Mouse (Mus musculus) granulocyte monocyte progenitor cell, adult 5-6 weeks (primary cell): ENCODE results near the gene Atp6v1g1. TPM values are rescaled to one million over a fixed set of nuclear protein-coding genes. Genes with fewer than 3 reads are reported as not detected.
A peak's percentile ranks its signal among the peaks of the same experiment; 100 is the strongest.

Experiments used
- ATAC-seq: replicated peaks from 2 replicates; pipeline ENCODE4 v1.8.0; 2016; ENCODE audit warnings: mild to moderate bottlenecking, moderate TSS enrichment, inconsistent platforms; ENCODE audit not compliant: poor library complexity, severe bottlenecking
- total RNA-seq, 2 experiments: library from RNA; stranded (forward) in 1 of 2; stranded (reverse) in 1 of 2; fragments of 200-712, 200-1000 nt in 1 of 2; fragments of >200 nt in 1 of 2; fragmentation: Nextera tagmentation in 1 of 2; gene quantifications; 2 replicates each; pipeline ENCODE4 v1.2.3; 2014 to 2017

Gene Atp6v1g1
- total RNA-seq, 2 experiments from 2014 or later = 72.3 to 97.1 TPM

DNA sequence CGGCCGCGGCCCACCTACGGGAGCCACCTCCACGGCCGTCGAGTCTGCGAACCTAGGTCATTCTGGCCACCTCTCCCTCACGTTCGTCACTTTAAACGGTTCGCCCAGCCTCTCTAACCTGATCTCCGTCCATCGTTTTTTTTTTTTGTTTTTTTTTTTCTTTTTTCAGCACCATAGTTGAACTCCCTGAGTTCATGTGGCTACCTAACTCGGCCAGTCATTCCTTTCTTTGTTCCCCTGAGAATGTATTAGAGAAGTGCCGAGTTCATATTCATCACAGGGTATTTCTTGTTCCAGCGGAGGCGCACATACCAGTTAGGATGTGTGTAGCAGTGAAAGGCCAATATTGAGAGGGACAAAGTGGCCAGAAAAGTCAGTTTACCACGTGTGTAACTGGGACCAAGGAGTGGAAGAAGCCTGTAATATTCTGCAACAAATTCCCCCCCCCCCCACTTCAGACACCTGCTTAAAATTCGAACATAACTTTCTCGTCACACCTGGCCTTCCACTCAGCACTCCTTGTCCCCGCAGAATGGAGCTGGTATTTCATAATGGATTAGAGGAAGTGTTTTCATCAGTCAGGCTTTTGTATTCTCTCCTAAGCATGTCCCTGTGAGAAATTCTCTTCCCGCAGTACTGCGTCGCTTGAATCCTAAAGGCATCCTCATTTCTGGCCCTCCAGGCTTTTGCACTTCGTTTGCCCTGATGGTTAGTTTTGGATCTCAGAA is 823 bp downstream of the Atp6v1g1 start:
- ATAC-seq = peak; percentile 18; the same call in 1 of the 2 replicates

DNA sequence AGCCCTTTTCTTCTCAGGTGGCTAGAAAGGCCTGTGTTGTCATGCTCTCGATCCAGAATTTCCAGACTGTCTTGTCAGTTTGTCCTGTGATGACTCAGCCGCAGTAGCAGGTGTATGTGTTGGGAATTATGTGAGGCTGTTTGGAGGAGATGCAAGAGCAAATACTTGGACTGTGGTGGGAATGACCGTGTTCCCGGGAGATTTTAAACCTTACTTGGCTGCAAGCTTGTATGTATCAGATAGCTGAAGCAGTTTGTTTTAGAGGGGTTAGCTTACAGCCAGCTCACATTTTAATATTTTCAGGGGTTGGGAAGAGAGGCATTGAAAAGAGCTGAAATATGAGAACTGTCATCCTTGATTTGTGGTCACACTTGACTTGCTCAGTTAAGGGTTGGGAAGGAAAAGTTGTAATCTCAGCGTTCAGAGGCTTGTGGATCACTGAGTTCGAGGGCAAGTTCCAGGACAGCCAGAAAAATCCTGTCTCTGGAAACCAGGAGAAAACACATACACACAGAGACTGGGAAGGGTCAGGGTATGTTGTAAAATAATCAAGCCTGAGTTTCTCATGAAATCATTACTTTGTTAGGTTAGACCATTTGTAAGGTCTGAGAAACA is 2.0 kb downstream of the Atp6v1g1 start:
- no peak for ATAC-seq

DNA sequence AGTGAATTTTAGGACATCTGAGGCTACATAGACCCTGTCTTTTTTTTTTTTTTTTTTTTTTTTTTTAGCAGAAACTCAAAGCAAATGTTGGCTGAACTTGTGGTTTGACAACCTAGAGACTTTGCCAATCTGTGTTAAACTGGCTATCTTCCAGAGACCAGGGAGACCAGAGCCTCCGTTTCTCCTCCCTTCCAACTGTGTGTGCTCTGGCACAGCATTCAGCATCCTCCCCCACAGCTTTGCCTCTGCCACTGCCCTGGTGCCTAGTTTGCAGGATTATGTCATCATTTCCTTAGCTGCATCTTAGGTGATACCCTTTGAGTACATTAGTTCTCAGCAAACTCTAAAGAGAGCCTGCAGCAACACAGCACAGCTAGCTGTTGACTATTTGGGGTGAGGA is 3.2 kb downstream of the Atp6v1g1 start:
- no peak for ATAC-seq

DNA sequence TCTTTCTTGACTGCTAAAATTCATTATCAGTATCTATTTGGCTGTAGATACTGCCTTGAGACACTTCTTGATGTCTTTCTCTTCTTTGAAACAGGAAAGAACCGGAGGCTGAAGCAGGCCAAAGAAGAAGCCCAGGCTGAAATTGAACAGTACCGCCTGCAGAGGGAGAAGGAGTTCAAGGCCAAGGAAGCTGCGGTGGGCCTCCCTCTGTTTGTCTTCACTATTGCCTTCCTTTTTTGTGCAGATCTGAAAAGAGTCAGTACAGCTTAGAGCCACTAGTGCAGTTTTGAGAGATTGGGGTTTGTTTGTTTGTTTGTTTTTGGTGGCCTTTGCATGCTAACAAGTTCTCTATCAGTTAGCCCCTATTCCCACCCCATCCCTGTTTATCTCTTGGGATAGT is 3.9 kb downstream of the Atp6v1g1 start:
- ATAC-seq = no peak

DNA sequence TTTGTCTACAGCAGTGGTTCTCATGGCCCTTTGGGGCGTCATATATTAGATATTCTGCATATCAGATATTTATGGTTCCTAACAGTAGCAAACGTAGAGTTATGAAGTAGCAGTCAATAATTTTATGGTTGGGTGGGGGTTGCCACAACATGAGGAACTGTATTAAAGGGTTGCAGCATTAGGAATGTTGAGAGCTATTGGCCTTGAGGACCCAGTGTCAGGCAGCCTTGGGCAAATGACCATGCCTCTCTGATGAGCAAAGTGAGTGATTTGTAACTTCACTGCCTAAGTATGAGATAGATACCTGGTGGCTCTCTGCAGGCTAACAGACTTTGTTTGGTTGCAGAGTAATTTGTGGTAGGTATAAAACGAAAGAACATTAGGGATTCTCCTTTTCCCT is 6.3 kb downstream of the Atp6v1g1 start:
- ATAC-seq = no peak

DNA sequence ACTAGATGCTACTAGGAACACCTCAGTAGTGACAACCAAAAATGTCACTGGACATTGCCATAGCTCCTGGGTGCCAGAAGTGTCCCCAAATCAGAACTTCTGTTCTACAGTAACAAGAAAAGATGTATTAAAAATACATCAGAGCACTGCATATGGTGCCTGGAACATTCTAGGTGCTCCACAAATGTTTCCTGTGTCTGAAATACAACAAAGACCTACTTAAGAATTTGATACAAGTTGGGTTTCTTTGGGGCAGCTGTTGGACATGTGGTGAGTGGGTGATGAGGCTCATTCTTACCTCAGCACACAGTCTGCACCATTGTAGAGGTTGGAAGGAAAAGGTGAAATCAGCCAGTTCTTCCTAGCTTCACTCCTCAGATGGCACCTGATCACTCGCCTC is 8.3 kb downstream of the Atp6v1g1 start:
- ATAC-seq = no peak

DNA sequence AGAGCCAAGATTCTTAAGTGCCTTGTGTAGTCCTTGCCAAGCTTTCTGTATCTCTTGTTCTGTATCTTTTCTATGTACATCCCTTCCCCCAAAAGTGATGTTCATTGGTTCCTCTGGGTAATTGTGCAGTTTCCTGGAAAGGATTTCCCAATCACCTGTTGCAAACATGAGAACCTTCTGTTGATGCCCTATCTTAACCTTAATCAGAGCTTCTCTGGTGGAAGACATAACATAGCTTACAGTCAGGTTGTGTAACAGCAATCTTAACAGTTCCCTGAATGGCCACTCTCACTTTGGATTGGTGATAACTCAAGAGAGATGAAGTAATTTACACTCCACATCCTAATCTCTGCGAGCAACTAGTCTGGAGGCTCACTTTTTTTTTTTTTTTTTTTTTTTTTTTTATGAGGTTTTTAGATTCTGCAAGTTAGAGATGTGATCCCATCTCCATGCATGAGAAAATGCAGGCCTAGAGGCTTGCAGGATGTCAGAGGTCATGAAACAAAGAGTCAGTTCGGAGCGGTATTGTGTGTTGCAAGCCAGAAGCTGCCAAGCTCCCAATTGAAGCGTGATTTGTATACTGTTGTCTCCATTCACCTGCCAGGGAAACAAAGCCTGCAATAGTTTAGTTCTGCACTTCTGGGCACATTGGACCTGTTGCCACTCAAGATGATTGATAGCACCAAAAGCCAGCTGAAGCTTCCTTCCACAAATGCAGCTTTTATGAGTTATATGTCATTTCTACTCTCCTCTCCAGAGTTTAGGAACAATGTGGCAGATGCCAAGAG is 9.4 kb downstream of the Atp6v1g1 start:
- peak; percentile 78 for ATAC-seq

DNA sequence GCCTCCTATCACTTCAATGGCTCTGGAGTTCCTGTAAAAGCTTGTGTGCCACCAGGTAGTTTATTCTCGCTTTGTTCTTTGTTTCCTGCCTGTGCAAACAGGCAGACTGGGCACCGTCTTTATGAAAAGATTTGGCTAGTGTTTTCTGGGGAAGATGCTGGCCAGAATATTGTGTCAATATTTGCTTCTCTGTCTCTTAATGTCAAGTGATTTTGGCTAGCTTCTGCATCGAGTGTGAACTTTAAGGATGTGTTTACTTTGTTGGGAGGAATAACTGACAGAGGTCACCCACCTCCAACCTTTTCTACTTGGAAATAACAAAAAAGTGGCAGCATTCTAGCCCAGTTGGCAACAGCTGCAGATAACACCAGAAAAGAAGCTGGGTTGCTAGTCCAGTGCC is 10.0 kb downstream of the Atp6v1g1 start:
- ATAC-seq = no peak

DNA sequence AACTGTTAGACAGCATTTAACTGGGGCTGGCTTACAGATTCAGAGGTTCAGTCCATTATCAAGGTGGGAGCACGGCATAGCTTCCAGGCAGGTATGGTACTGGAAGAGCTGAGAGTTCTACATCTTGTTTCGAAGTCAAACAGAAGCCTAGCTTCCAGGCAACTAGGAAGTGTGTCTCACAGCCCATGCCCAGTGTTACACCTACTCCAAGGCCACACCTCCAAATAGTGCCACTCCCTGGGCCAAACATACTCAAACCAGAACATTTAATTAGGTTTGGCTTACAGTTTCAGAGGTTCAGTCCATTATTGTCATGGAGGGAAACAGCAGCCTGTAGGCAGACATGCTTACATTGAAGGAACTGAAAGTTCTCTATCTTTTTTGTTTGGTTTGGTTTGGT is 10.5 kb downstream of the Atp6v1g1 start:
- no peak for ATAC-seq

DNA sequence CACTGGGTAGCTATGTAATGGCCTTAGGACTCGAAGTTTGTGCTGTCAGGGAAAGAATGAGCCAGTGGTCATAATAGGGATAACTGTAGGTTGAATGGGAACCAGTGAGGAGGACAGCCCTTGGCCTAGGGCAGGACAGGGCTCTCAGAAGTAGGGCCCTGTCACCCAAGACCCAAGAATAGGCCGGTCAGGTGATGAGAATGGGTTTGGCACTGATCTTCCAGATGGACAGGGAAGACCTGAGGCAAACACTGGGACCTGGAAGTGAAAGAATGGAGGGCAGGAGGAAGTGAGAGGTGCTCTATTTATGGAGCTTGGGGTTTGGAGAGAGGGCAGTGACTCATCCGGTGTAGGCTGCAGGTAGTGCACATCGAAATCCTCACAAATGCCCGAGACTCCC is 12.1 kb downstream of the Atp6v1g1 start:
- ATAC-seq = peak; percentile 19

DNA sequence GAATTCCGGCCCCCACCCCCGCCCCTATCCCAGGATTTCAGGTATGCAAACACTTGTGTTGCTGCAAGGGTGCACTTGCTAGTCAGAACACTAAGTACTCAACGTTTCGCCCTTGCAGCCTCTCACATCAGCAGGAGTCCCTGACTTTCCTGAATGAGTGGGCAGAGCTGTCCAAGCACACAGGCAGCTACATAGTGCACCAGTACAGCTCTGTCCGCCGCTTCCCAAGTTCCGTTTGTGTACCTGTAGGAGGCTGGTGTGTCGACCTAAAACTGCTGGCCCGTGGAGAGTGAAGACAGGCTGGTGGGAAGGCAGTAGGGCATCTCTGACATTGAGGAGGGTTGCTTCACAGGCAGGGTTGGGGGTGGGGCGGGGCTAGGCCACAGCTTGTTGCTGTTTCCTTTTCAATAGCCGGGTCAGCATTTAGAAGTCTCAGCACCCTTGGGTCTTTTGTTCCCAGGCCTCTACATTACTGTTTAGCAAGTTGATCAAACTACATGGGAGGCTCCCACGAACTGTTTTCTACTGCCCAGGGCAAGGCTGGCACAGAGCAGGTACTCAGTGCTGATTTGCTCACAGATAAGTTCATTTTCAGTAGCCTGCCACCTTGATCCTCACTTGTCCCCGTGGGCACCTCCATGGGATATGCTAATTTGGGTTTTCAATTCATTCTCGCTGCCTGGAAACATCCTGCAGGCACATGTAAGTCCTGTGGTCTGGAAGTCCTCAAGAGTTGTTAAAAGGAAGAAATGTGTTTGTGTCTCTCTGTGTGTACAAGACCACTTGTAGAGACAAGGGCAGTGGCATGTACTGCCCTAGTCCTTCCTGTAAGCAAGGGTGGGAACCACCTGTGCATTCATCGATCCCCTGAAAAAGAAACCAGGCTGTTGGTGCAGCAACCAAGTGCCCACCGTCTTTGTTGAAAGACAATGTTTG is 12.8 kb downstream of the Atp6v1g1 start:
- ATAC-seq = peak; percentile 17; the same call in 1 of the 2 replicates

DNA sequence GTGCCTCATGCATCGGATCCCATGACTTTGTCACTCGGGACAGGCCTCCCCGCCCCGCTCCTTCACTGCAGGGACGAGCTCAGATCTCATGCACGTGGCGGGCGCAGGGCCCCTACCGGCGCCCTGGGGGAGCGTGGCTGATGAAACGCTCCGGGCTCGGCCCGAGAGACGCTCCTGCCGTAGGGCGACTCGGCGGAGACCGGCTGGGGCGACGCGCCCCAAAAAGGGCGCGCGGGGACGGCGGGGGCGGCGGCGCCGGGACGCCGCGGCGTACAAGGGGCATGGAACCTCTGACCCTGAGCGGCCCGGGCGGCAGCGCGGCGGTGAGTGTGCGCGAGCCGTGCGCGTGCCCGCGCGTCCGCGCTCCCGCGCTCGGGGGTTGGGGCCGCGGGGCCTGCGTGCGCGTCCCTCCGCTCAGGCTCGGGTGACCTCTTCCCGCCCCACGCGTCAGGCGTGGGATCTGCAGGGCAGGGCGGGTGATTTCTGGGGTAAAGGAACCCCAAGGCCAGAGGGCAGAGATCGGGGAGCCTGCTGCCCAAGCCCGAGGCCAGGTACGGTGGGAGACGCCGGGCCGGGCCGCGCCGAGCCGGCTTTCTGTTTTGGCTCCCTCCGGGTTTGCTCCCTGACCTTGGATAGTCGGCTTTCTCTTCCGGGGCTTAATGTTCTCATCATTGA is 14.0 kb downstream of the Atp6v1g1 start, which contains the start of gene Tmem268:
Tmem268 (plus strand) TSS at position 375 of the 675 bp plus-strand sequence.
- ATAC-seq = peak; percentile 11

DNA sequence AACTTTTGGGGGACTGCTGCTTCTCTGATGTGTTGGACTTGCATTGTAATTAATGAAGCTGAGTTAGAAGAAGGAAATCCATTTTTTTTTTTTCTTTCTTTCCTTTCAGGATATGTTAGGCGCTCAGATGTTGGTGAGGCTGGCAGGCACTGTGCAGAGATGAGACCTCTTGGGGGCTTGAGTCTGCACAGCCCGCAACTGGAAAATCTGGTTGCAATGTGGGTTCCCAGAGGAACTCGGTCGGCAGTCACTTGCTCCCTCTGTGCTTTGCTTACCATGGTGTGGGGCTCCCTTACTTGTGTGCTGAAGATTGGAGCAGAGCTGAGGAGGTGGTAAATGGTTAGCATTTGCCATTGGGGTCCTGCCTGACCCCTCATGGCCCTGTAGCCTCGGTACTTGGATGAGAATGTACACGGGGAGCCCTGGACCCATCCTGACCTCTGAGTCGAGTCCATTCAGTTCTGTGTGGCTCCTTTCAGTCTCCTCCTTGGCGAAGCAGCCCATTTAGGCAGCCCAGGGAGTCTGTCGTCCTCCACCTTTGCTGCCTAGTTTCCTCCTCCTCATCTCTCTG is 14.6 kb downstream of the Atp6v1g1 start:
- no peak for ATAC-seq

DNA sequence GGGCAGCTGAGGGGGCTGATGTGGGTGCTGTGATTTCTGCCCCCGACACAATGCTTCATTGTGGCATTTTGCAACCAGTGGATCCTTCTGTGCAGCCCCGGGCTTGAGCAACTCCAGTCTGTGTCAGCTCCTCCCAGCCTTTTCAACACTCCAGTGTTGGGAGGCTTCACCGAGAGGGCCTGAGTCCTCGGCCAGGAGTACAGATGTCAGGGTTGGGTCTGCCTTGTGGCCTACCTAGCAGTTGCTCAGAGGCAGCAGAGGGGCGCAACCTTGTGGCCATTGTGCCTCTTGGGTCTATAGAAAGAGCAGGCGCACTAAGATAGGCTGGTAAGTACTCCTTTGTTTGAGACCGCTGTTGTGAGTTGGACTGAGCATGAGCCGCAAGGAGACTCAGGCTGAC is 15.5 kb downstream of the Atp6v1g1 start:
- ATAC-seq = peak; percentile 43

DNA sequence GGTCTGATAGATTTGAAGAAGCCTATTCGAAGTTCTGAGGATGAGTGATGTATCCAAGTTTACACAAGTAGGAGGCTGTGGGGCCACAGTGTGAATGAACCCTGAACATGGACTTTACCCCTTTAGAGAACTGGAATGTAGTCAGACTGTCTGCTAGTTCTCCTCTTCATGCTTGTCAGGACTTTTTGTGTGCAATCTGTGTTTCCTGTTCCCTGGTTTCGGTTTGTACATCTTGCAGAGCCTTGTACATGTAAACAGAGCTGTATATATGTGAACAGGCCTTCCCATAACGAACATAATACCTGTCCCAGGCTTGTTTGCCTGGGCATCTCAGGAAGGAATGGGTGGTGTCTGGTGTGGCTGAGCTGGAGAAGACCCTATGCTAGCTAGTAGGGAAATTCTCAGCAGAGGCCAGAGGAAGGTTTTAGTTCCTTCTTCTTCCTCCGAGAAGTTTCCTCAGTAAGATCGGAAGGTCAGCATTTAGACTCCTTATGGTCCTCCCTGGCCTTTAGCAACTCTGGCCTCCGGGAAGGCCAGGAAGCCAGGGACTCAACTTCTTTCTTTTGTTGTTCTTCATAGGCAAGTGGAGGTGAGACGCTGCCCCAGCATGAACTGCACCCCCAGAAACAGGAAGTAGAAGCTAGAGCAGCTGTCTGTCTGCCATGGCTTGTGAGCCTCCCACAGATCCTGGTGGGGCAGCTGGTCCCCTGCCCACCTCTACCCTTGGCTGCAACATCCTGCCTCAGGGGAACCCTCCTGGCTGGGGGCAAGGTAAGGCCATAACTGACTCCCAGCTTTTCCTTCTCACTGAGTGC is 17.5 kb downstream of the Atp6v1g1 start:
- ATAC-seq = peak; percentile 58

DNA sequence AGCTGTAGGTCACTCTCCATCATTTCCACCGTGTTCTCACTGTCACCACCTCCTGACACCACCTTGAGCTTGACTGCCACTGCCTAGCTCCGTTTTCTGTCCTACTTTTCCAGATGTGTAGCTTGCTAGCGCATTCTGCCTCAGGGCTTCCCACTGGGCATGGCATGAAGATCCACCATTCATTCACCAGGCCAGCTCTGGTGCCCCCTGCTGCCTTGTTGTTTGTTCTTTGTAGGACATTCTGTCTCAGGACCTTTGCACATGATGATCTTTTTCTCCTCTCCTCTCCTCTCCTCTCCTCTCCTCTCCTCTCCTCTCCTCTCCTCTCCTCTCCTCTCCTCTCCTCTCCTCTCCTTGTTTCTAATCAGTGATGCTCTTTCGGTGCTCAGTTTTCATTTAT is 18.2 kb downstream of the Atp6v1g1 start:
- ATAC-seq = no peak

DNA sequence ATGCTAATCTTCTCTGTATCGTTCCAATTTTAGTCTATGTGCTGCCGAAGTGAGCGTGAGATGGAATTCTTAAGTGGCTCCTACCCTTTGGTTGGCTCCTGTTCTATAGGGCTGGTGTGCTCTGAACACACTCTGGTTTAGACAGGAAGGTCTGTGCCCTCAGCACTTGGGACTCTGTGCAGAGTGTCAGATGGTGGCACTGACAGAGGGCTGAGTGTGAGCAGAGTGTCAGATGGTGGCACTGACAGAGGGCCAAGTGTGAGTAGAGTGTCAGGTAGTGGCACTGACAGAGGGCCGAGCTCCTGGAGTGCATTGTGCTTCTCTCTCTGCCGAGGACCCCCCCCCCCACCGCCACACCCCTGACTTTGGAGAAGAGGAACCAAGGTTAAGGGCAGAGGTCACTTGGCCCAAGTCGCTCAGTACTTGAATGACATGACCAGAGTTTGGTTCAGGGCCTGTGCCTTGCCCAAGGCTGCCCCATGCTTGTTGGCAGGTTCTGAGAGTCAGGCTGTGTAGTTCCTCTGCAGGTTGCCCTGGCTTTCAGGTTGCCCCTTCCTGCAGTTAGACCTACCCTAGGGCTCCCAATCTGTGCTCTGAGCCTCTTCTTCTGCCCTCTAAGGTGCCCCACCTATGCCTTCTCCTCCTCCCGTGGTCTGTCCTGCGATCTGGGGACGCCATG is 23.3 kb downstream of the Atp6v1g1 start:
- ATAC-seq = no peak

DNA sequence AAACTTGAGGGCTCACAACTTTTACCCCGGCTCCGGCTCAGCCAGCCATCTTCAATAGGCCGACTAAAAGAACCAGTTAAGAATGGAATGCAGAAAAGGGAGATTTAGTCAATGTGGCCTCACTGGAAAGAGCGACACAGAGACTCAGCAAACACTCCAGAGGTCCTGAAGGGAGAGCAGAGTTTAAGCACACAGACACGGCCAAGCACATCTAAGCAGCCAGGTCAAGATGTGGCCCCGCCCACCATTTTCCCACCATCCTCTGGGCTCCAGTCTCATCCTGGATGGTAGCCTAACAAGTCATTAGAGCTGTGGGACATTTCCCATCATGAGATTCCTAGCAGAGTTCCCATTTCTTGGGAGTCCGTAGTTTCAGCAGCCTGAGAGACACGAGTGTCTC is 24.8 kb downstream of the Atp6v1g1 start:
- no peak for ATAC-seq
